Mouse (Mus musculus): ENCODE measurements around the gene Eif3k. TPM values are rescaled to one million over a fixed set of nuclear protein-coding genes. Genes with fewer than 3 reads are reported as not detected.

Eif3k gene
- 304 and 321 TPM in 2 replicates for polyA plus RNA-seq (2015; fragmentation: Nextera tagmentation; extraction: Ambion mirVana)

GRCm38 (mm10) chr7:28981651-28982273 lies at the start of gene Eif3k, which contains the start of gene Map4k1:
TSS of gene Eif3k (minus strand) at chr7:28981864.
TSS of gene Map4k1 (plus strand) at chr7:28982050.

GRCm38 (mm10) chr7:28961927-28962670 lies 19.6 kb downstream of the Eif3k start, which contains the start of gene Actn4:
TSS of gene Actn4 (minus strand) at chr7:28962340.

Other genes with a start within 250 kb of the Eif3k start
- gene Mrps12, start 240.0 kb downstream of the Eif3k start, polyA plus RNA-seq (2015; fragmentation: Nextera tagmentation; extraction: Ambion mirVana), result 105 and 106 TPM in 2 replicates
- 10.5 and 11.5 TPM in 2 replicates for gene Sars2, start 239.9 kb downstream of the Eif3k start, polyA plus RNA-seq (2015; fragmentation: Nextera tagmentation; extraction: Ambion mirVana)
- not detected in 2 replicates for gene Ccer2, start 225.7 kb downstream of the Eif3k start, polyA plus RNA-seq (2015; fragmentation: Nextera tagmentation; extraction: Ambion mirVana)
- gene Sirt2, start 215.1 kb downstream of the Eif3k start, polyA plus RNA-seq (2015; fragmentation: Nextera tagmentation; extraction: Ambion mirVana), result 48.3 and 50.9 TPM in 2 replicates
- gene Nfkbib, start 214.4 kb downstream of the Eif3k start, polyA plus RNA-seq (2015; fragmentation: Nextera tagmentation; extraction: Ambion mirVana), result 27.8 and 29.3 TPM in 2 replicates
- 2.5 and 5.0 TPM in 2 replicates for gene Rinl, start 192.9 kb downstream of the Eif3k start, polyA plus RNA-seq (2015; fragmentation: Nextera tagmentation; extraction: Ambion mirVana)
- gene Hnrnpl, start 173.3 kb downstream of the Eif3k start, polyA plus RNA-seq (2015; fragmentation: Nextera tagmentation; extraction: Ambion mirVana), result 146 and 168 TPM in 2 replicates
- 269 and 271 TPM in 2 replicates for gene Ech1, start 156.6 kb downstream of the Eif3k start, polyA plus RNA-seq (2015; fragmentation: Nextera tagmentation; extraction: Ambion mirVana)
- gene Lgals4, start 148.0 kb downstream of the Eif3k start, polyA plus RNA-seq (2015; fragmentation: Nextera tagmentation; extraction: Ambion mirVana), result 8.3 and 10.2 TPM in 2 replicates
- 3.1 and 6.6 TPM in 2 replicates for gene Lgals7, start 118.0 kb downstream of the Eif3k start, polyA plus RNA-seq (2015; fragmentation: Nextera tagmentation; extraction: Ambion mirVana)
- 0.41 and 0.73 TPM in 2 replicates for gene Capn12, start 100.4 kb downstream of the Eif3k start, polyA plus RNA-seq (2015; fragmentation: Nextera tagmentation; extraction: Ambion mirVana)
- gene Actn4, start 19.5 kb downstream of the Eif3k start, polyA plus RNA-seq (2015; fragmentation: Nextera tagmentation; extraction: Ambion mirVana), result 305 and 365 TPM in 2 replicates
- 2.4 and 3.1 TPM in 2 replicates for gene Map4k1, start 186 bp upstream of the Eif3k start, polyA plus RNA-seq (2015; fragmentation: Nextera tagmentation; extraction: Ambion mirVana)
- 0.25 and 0.39 TPM in 2 replicates for gene Ryr1, start 143.3 kb upstream of the Eif3k start, polyA plus RNA-seq (2015; fragmentation: Nextera tagmentation; extraction: Ambion mirVana)
- 0.20 and 0.69 TPM in 2 replicates for gene Rasgrp4, start 153.0 kb upstream of the Eif3k start, polyA plus RNA-seq (2015; fragmentation: Nextera tagmentation; extraction: Ambion mirVana)
- gene Fam98c, start 174.4 kb upstream of the Eif3k start, polyA plus RNA-seq (2015; fragmentation: Nextera tagmentation; extraction: Ambion mirVana), result 25.0 and 25.9 TPM in 2 replicates
- gene Ggn, start 188.3 kb upstream of the Eif3k start, polyA plus RNA-seq (2015; fragmentation: Nextera tagmentation; extraction: Ambion mirVana), result 0.40 and 0.85 TPM in 2 replicates
- gene Spred3, start 188.5 kb upstream of the Eif3k start, polyA plus RNA-seq (2015; fragmentation: Nextera tagmentation; extraction: Ambion mirVana), result 1.3 and 1.5 TPM in 2 replicates
- 265 and 273 TPM in 2 replicates for gene Psmd8, start 198.8 kb upstream of the Eif3k start, polyA plus RNA-seq (2015; fragmentation: Nextera tagmentation; extraction: Ambion mirVana)
- gene Catsperg1, start 232.2 kb upstream of the Eif3k start, polyA plus RNA-seq (2015; fragmentation: Nextera tagmentation; extraction: Ambion mirVana), result 0.71 and 0.74 TPM in 2 replicates